Mouse (Mus musculus) macrophage (primary cell): ENCODE data around the gene Hipk3. TPM values are rescaled to one million over a fixed set of nuclear protein-coding genes. Genes with fewer than 3 reads are reported as not detected.

Experiments
- H3K27ac ChIP-seq: fragments of 350-480 bp; formaldehyde crosslinking; 2 replicates; pipeline ENCODE4 v1.9.0; 2021
- H3K36me3 ChIP-seq: fragments of 350-480 bp; formaldehyde crosslinking; 2 replicates; pipeline ENCODE4 v1.9.0; 2021; ENCODE audit errors: inconsistent target
- H3K4me3 ChIP-seq: fragments of 350-480 bp; formaldehyde crosslinking; 2 replicates; pipeline ENCODE4 v1.9.0; 2021; ENCODE audit errors: inconsistent target
- H3K79me2 ChIP-seq: fragments of 350-480 bp; formaldehyde crosslinking; 2 replicates; pipeline ENCODE4 v1.9.0; 2021; ENCODE audit errors: inconsistent target
- WGBS: methylation state at CpG from one replicate; pipeline ENCODE4 v1.1.7; 2026; ENCODE audit warnings: inconsistent platforms; ENCODE audit not compliant: missing documents; 5-methylcytosine and 5-hydroxymethylcytosine counted together
- polyA plus RNA-seq: library from polyadenylated mRNA; stranded (reverse); fragments of 250-400 nt; gene quantifications from 3 replicates; pipeline ENCODE4 v1.2.4, GENCODE M21; 2018; ENCODE audit warnings: inconsistent platforms

The Hipk3 gene
- polyA plus RNA-seq, 1 experiment from 2014 or later, result 25.7 TPM

DNA sequence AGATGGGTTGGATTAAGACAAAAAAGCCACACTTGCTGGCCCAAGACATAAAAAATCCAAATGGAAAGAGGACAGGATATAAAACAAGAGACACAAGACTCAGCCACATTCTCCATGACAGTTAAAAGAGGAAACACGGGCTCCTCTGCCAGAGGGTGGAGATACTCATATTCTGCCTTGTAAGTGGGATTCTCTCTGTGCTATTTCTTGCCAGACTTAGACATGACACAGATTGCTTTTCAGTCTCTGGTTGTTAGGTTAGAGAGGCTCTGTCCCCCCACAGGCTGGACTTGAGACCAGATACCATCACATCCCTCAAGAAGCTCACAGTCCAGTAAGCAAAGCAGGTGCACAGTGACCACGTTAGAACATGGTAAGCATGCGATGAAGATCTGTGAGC lies 81.2 kb downstream of the Hipk3 start:
- no peaks in the 10 kb centered on the region for H3K79me2 ChIP-seq
- 63% methylated on average over 3 of the region's 3 CpGs for WGBS
- H3K27ac ChIP-seq, result no peak overlapping the region
- H3K4me3 ChIP-seq, result no peak overlapping the region
- no peaks in the 10 kb centered on the region for H3K36me3 ChIP-seq

DNA sequence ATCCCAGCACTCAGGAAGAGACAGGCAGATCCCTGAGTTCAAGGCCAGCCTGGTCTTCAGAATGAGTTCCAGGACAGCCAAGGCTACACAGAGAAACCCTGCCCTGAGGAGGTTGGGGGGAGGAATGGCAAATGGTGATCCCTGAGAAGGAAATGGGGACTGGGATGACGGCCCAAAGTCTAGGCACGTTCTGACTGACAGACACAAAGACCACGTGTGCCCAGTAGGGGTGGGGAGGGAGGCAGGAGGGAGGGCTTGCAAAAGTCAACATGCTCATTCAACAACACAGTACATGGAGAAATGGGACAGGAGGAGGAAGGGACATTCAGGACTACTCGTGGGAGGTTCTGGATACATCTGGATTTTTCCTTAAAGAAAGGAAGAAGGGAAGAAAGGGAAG lies 81.8 kb downstream of the Hipk3 start:
- Histone ChIP-seq H3K27ac (no peak overlapping the region), H3K36me3 (no peaks in the 10 kb centered on the region), H3K79me2 (no peaks in the 10 kb centered on the region), H3K4me3 (no peak overlapping the region)
- 32% methylated on average over 4 of the region's 4 CpGs for WGBS

- 90% methylated on average over 6 of the region's 7 CpGs for WGBS
- Histone ChIP-seq H3K79me2 (no peaks in the 10 kb centered on the region), H3K27ac (no peak overlapping the region), H3K4me3 (no peak overlapping the region), H3K36me3 (no peaks in the 10 kb centered on the region)
These were observed 82.4 kb downstream of the Hipk3 start for GRCm38 (mm10) chr2:104411806-104412205.

DNA sequence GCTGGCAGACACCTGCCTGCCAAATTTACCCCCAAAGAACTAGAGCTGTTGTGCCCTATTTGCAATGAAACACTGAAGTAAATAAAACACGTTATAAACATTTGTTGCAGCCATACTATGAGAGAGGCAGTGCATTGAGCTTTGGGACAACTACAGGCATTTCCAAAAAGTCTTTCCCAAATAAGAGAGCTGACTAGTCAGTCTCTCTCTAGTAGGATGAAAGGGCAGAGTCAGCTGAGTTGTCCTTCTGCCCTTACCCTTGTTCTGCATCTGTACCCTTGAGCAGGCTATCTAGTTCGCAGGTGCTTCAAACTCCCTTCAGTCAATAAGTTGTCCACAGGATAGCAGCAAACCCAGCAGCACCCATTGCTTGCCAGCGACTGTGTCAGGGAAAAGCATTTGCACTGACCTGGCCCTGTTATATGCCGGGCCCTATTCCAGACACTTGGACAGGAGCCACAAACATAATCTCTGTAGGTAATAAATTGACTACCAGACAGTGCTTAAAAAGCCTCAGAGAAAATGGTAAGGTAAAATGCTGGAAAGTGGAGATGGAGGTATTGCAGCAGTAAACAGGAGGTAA lies 83.2 kb downstream of the Hipk3 start, which contains the start of gene D430041D05Rik:
D430041D05Rik (minus strand) TSS at position 51 of the 583 bp plus-strand sequence.
- H3K79me2 ChIP-seq, result no peaks in the 10 kb centered on the region
- 70% methylated on average over 3 of the region's 4 CpGs for WGBS
- H3K27ac ChIP-seq, result no peak within 1 kb of the TSS
- no peaks in the 10 kb centered on the region for H3K36me3 ChIP-seq
- no peak within 1 kb of the TSS for H3K4me3 ChIP-seq

DNA sequence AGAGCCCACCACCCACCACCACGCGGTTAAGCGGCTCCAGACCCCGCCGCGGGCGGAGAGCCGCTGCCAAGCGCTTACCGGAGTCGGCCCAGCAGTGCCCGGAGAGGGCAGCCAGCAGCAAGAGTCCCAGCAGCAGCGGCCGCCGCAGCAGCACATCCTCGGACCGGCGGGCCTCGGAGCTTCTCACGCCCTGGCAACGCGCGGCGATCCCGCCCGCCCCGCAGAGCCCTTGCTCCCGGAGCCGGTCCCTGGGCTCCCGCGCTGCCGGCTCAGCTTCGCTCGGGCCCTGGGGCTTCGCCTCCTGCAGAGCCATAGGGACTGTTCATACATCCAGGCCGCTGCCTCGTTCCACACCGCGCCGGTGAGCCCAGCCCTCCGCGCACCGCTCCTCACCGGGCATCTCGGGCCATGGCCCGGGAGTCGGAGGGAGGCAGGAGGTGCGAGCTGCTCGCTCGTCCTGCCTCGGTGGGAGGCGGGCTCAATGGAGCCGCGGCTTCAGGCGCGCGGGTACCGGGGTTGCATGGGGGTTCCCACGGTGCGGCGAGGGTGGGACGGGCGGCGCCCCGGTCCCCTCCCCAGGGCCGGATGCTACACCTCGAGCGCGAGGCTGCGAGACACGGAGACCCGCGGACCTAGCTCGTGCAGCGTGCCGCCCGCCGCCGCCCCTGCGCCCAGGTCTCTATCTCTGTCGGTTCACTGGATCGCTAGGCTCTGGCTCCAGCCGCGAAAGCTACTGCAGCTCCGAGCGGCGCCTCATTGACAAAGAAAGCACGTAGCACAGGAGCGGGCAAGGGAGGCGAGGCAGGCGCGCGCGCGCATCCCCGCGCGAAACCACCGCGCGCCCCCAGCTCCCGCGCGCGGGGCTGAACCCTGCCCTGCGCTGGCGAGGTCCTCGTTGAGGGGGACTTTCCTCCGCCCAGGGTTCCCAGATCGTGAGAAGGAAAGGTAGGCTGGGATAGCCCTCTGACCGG lies 84.1 kb downstream of the Hipk3 start:
- WGBS, result 2% methylated on average over 111 of the region's 111 CpGs
- Histone ChIP-seq H3K36me3 (no peaks in the 10 kb centered on the region), H3K79me2 (no peaks in the 10 kb centered on the region), H3K27ac (no peak overlapping the region), H3K4me3 (no peak overlapping the region)

DNA sequence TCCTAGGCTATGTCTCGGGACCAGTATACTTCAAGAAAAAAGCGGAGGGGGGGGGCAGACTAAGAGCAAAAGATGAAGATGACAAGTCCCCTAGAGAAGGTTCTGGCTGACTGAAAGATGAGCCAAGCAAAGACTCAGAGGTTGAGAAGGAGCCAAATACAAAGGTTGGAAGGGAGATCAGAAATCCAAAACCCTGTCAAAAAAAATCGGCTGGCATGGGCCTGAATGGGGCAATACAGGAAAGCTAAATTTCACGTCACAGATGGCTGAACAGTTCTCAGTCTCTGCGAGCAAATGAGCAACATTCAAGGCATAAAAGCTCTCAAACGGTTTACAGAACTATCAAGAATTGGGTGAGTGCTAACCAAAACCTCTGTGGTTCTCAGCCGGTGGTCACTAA lies 85.9 kb downstream of the Hipk3 start:
- WGBS, result 75% methylated on average over 7 of the region's 7 CpGs
- no peaks in the 10 kb centered on the region for H3K36me3 ChIP-seq
- no peak overlapping the region for H3K4me3 ChIP-seq
- no peak overlapping the region for H3K27ac ChIP-seq
- H3K79me2 ChIP-seq, result no peaks in the 10 kb centered on the region

DNA sequence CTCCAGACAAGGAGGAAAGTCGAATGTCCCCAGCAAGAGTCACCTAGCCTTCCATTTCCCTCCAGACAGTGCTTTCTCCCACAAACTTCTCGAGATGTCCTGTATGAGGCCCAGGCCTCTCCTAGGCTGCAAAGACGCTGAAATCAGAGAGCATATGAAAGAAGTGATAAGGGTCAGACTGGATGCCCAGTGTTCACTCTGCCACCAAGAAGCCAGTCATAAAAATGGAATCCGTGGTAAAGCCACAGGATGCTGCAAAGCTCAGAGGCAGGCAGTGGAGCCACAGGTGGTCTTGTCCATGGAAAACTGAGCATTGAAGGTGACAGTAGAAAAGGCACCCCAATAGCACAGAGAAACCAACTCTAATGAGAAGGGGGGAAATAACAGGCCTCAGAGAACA lies 86.3 kb downstream of the Hipk3 start:
- Histone ChIP-seq H3K4me3 (no peak overlapping the region), H3K36me3 (no peaks in the 10 kb centered on the region), H3K27ac (no peak overlapping the region), H3K79me2 (no peaks in the 10 kb centered on the region)
- 81% methylated on average over 4 of the region's 4 CpGs for WGBS

GRCm38 (mm10) chr2:104404036-104404435 lies 90.2 kb downstream of the Hipk3 start:
- Histone ChIP-seq H3K27ac (no peak overlapping the region), H3K79me2 (no peaks in the 10 kb centered on the region), H3K4me3 (no peak overlapping the region), H3K36me3 (no peaks in the 10 kb centered on the region)
- 97% methylated on average over 6 of the region's 6 CpGs for WGBS

DNA sequence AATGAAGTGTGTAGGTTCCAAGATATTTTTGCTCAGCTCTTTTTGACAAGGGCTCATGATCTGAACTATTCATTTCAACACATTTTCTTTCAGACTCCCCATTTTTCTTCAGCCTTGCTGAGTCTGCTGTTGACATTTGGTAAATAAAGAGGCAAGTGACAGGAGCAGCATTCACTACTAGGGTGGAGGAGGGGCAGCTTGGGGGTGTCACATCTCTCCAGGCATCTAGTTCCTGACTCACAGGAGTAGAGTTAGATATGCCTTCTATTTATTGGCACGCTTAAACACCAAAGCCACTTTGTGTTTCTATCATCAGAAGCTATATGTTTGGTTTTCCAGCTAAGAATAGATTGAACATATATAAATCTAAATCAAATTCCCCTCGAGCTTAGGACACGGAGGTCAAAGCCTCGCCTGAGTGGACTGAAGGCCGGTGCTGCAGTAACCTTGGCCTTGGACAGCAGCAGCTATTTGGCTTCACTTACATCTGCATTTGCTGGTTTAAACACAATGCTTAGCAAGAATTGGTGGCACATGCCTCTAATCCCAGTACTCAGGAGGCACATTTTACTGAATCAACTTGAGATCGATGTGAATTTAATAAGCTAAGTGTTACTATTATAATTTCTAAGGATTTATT lies 95.5 kb downstream of the Hipk3 start:
- no peaks in the 10 kb centered on the region for H3K36me3 ChIP-seq
- no peaks in the 10 kb centered on the region for H3K79me2 ChIP-seq
- H3K4me3 ChIP-seq, result no peak overlapping the region
- no peak overlapping the region for H3K27ac ChIP-seq
- 93% methylated on average over 6 of the region's 6 CpGs for WGBS

DNA sequence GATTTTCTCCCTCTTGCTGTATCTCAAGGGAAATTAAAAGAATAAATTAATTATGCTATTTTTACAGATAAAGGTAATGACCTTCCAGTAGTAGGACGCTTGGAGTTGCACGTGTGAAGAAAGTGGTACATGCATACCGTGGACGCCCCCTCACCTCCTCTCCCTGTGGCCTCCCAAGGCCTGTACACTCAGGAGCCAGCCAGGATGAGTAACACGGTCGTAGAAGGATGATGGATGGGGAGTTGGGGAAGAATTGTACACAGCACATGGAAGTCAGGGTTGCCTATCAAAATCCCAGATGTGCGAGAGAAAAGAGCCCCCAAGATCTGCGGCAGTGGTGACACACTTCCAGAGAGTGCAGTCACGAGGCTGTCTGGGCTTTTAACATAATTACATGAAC lies 98.3 kb downstream of the Hipk3 start:
- no peaks in the 10 kb centered on the region for H3K79me2 ChIP-seq
- 82% methylated on average over 9 of the region's 9 CpGs for WGBS
- no peak overlapping the region for H3K4me3 ChIP-seq
- H3K36me3 ChIP-seq, result no peaks in the 10 kb centered on the region
- H3K27ac ChIP-seq, result no peak overlapping the region

DNA sequence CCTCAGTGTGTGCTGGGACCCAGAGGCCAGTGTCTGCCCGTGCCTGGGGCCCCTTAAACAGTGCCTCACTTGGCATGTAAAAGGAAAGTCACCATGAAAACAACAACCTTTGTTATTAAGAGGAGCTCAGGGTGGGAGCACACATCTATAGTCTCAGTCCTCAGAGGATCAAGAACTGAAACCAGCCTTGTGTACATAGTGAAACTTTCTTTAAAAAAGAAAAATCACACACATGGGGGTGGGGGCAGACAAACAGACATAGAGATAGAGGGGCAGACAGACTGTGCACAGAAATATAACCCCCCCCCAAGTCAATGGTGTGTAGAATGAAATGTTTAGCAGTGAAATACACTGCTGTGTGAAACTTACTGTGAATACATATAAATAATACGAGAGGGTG lies 99.5 kb downstream of the Hipk3 start:
- no peak overlapping the region for H3K4me3 ChIP-seq
- no peak overlapping the region for H3K27ac ChIP-seq
- H3K79me2 ChIP-seq, result no peaks in the 10 kb centered on the region
- 88% methylated on average over 2 of the region's 2 CpGs for WGBS
- H3K36me3 ChIP-seq, result no peaks in the 10 kb centered on the region

GRCm38 (mm10) chr2:104392700-104393312 lies 101.4 kb downstream of the Hipk3 start:
- Histone ChIP-seq H3K27ac (no peak overlapping the region), H3K79me2 (no peaks in the 10 kb centered on the region), H3K36me3 (no peaks in the 10 kb centered on the region), H3K4me3 (no peak overlapping the region)
- 88% methylated on average over 4 of the region's 4 CpGs for WGBS

DNA sequence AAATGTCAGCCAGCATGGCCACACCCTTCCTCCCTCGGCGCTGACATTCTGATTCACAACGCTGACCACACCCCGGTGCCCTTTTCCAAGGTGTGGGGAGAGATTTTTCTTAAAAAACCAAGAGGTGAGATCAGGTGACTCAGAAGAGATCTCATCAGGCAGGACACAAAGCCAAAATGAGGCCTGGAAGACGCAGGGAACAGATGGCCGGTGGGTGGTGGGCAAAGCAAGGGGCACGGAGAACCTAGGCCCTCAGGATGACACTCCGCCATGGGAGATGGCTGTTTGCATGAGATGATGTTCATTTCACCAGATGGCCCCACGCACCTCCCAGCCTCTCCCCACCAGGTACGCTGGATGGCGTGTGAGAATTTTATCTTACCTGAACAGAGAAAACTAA lies 105.0 kb downstream of the Hipk3 start:
- 95% methylated on average over 11 of the region's 11 CpGs for WGBS
- H3K4me3 ChIP-seq, result no peak overlapping the region
- no peak overlapping the region for H3K27ac ChIP-seq
- H3K36me3 ChIP-seq, result no peaks in the 10 kb centered on the region
- H3K79me2 ChIP-seq, result no peaks in the 10 kb centered on the region

DNA sequence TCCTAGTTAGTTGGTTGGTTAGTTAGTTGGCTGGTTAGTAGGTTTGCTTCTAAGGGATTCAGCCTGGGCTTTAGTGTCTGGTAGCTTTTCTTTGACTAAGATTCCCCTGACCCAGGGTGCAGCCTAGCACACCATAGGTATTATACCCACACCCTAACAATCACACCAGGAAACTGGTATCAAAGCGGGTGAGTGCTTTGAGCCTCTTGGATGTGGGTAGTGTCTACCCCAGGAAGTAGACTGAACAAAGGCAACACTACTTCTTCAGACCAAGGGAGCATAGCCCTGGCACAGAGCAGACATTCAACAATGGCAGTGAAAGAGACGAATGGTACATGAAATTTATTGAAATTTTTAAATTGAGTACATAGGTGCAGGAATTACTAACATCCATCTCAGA lies 108.3 kb downstream of the Hipk3 start:
- no peak overlapping the region for H3K4me3 ChIP-seq
- H3K27ac ChIP-seq, result no peak overlapping the region
- H3K79me2 ChIP-seq, result no peaks in the 10 kb centered on the region
- no peaks in the 10 kb centered on the region for H3K36me3 ChIP-seq
- WGBS, result 83% methylated on average over 2 of the region's 2 CpGs
